Mouse (Mus musculus): ENCODE measurements around the gene Srrm2.
"Not testable (repeated sequence)": the region's sequence is repeated elsewhere in the genome, so short reads cannot be mapped to it uniquely, and the experiment has no call there.

Gene Srrm2

DNA sequence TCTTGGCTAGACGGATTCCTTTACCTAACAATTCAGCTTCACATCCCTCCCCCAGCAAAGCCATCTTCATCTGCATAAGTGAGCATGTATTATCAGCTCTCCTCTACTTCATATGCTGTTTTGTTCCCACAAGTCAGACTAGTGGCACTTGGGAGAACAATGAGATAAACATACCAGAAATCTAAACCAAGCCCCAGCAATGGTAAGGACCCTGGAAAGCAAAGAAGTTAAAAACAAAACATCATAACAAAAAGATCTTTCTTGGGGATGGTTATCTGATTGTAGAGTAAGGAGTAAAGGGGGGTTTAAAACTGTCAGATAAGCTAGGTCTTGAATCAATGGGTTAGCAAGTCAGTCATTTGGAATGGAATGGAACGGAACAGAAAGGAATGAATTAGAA lies 19.8 kb upstream of the Srrm2 start:
- DNase-seq (ENCODE audit: low read depth, low spot score) = no peak

DNA sequence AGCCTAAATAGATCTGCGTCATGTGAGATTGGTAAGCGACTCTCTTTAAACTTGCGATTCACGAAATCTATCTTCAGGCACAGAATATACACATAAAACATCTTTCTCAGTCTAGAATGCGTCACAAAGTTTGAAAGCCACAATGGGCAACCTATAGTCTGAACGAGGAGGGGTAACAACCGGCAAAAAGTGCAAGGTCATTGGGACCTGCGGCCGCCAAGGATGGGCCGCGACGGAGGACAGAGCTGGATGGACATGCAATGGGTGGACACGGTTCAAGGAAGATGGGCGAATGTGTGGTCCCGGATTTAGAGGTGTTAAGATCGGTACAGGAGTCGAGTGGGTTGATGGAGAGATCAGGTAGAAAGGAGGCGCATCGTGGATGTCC lies 19.4 kb upstream of the Srrm2 start:
- DNase-seq (ENCODE audit: low read depth, low spot score) = no peak

DNA sequence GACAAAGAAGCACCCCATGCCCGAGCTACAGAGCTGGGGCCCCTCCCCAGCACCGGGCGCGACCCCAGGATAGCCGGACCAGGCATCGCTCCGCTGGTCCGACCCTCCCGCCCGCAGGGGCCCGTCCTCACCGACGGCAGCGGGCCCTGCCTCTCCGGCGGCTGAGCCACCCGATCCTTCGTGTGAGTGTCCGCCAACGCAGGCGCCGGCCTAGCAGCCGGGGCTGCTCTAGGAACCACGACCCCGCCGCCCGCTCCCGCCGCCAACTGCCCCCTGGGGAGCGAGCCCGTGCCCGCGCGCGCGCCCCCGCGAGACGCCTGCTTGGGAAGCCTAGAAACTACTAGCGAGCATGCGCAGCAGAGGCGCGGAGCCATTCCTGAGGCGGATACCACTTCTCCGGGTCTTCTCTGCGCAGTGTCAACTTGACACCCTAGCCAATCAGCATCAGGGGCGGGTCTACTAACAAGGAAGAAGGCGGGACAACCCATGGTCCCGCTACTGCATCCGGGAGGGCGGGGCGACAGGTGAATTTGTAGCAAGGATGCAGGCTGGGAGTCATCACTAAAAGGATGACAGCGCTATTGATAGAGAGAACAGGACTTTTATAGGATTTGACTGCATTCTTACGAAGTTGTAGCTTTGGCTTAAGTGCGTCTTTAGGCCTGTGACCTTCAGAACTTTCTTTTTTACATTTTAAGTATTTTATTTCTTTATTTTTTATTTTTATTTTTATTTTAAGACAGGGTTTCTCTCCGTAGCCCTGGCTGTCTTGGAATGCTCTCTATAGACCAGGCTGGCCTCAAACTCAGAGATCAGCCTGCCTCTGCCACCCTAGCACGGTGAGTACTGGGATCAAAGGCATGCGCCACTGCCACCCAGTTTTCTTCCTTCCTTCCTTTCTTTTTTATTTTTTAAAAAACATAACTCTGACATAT lies 18.8 kb upstream of the Srrm2 start, which contains the start of gene Flywch1:
Flywch1 (minus strand) TSS at position 319 of the 935 bp plus-strand sequence.
- peak; percentile 92 for DNase-seq (ENCODE audit: low read depth, low spot score)

DNA sequence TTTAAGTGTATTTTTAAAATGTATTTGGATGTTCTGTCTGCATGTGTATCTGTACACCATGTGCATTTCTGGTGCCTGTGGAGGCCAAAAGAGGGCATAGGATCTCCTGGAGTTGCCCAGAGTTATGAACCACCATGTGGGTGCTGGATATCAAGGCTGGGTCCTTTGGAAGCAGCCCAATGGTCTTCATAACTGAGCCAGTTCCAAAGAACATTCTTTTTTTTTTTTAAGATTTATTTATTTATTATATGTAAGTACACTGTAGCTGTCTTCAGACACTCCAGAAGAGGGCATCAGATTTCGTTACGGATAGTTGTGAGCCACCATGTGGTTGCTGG lies 18.1 kb upstream of the Srrm2 start:
- not testable (repeated sequence) for DNase-seq (ENCODE audit: low read depth, low spot score)

DNA sequence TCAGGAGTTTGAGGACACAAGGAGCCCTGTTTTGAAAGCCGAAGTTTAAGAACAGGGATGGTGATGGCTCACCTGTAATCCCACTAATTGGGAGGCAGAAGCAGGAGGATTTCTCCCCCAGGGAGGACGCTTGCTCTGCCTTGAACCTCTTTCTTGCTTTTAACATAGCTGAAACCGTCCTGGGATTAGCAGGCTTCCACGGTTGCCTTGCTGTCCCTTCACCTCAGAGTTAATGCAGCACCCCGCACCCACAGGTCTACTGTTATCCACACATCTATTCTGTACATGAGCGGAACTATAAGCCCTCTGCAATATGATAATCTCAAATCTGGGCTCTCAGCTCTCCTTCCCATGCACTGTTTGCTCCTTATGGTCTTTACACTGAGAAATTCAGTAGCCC lies 16.7 kb upstream of the Srrm2 start:
- DNase-seq (ENCODE audit: low read depth, low spot score) = no peak

DNA sequence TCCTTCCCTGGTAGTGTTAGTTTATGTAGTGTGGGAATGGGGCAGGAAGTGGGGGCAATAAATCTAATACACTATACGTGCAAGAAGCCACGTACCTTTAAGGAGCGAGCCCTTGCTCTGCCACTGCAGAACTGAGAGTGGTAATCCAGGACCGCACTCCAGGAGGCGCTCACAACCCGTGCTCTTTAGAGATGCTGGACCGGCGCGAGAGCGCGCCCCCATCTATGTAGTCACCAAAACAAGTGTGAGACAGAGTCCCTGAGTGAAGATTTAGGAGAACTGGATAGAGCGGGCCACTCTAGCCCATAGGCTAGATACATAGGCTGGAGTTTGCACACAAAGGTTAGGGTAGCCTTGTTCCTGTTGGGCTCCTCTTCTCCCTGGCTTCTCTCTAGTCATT lies 16.2 kb upstream of the Srrm2 start:
- no peak for DNase-seq (ENCODE audit: low read depth, low spot score)

DNA sequence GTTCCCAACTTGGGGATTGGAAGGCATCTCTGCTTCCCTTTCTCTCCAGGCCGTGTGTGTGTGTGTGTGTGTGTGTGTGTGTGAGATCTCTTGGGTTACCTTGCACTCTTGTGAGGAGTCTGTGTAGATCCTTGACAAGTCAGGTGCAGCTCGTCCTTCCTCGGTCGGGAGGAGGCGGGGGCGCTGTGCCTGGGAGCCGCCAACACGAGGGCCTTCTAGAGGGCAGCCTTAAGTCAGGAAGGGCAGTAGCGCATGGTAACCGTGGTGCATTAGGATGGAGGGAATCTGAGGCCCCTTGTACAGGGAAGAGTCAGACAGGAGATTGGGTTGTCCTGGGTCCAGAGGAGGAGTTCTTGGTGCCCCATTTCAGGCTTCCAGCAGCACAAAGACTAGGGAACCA lies 14.1 kb upstream of the Srrm2 start:
- no peak for DNase-seq (ENCODE audit: low read depth, low spot score)

DNA sequence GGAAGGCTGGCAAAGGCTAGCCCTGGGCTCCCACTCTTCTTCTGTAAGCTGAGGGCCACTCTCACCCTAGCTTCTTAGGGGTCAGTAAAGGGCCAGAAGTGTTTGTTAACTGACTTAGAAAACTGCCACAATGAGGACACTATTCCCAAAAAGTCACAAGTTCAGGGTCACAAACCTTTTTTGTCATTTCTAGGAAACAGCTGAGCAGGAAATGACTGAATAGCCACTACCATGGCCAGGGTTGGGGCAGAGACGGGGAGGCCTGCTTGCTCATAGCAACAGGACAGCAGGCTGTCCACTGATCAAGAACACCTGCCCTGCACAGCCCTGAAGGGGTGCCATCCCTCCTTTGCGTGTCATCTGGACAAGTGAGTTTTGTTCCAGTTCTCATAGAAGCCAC lies 13.2 kb upstream of the Srrm2 start:
- no peak for DNase-seq (ENCODE audit: low read depth, low spot score)

DNA sequence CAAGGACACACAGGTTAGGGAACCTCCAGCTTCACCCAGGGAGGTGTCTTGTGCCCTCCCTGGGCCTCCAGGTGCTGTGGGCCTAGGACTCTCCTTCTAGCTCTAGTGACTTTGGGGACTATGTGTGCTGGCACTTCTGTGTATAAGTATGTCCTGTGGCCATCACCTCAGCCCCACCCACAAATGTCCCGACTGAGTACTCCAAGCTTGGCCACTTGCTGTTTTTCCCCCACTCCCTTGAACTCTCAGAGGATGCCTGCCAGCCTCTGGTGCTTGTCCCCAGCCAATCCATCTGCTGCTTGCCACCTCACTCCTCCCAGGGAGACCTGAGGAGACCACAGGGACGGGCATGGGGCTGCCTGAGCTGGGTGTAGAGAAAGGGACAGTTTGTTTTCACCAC lies 11.9 kb upstream of the Srrm2 start:
- no peak for DNase-seq (ENCODE audit: low read depth, low spot score)

DNA sequence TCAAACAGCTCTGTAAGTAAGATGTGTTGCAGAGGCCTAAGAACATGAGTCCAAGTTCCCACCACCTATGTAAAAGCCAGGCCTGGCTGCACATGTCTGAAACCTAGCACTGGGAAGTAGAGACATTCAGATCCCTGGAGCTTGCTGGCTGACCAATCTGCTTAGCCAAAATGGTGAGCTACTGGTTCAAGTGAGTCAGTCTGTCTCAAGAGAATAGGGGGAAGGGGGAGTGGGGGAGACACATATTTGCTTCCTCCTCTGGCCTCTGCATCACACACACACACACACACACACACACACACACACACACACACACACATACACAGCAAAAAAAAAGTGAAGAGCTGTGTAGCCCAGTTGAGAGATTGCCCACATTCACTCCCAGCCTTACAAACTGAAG lies 7.0 kb upstream of the Srrm2 start:
- no peak for DNase-seq (ENCODE audit: low read depth, low spot score)

DNA sequence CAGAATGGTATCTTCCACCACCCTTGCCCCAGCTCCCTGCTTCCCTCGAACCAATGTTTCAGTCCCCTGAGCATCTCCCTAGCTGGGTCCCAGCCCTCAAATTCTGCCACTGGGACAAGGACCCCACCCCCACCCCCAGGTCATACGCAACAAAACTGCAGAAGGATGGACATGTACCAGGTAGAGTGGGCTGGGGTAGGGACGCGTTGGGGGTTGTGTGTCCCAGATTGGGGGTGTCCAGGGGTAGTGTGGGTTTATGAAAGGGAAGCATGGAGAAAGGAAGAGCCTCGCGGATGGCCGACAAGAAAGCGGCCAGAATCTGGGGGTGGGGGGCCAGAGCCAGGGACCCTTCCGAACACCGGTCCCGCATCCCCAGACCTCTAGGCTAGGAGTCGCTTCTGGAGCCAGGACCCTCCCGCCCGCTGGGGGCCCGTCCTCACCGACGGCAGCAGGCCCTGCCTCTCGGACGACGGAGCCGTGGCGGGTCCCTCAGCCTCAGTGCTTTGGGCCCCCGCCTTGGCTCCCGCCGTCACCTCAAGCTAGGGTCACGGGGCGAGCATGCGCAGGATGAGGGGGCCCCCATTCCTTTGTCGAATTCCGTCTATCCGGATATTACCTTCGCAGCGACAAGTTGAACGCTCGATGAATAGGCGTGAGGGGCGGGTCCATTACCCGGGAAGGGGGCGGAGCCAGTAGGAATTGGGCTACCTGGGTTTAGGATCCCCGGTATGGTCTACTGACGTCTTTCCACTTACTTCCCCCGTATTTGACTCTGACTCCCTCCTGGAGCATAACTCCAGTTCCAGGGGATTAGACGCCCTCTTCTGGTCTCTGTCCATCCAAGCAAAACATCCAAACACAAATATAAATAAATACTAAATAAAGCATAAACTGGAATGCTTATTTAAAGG lies 4.5 kb upstream of the Srrm2 start, which contains the start of gene Flywch2:
Flywch2 (minus strand) TSS at position 521 of the 911 bp plus-strand sequence.
- DNase-seq (ENCODE audit: low read depth, low spot score) = peak; percentile 61

DNA sequence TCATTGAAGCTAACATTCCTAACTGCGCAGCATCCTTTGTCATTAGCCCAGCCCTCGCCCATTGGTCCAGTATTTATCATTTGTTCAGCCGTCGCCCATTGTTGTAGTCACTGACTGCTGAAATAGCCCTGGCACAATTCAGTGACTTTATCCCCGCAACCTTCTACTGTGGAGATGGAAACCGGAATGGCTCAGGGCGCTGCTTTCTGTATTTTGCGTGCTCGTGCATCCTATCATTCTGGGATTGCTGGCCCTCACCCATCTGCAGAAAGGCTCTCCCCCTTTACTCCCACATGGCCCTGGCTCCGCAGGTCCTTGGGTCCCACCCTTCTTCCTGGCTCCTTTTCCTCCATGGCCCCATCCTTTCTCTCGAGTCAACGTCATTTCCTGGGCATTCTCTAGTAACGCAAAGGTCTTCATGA lies 3.8 kb upstream of the Srrm2 start:
- DNase-seq (ENCODE audit: low read depth, low spot score) = no peak

DNA sequence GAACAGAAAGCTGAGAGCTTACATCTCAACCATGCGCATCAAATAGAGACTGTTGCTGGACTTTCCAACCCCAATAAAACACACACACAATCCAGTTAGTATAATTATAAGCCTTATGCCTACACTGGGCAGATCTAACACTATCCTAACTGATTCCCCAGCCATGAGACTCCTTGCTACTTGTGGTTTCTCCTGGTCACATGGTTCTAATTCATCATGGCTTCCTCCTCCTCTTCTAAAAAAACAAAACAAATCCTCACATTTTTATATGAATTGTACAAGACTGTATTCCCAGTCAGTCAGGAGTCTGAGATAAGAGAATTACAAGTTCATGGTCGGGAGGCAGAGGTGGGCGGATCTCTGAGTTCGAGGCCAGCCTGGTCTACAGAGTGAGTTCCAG lies 1.4 kb upstream of the Srrm2 start:
- DNase-seq (ENCODE audit: low read depth, low spot score) = no peak

DNA sequence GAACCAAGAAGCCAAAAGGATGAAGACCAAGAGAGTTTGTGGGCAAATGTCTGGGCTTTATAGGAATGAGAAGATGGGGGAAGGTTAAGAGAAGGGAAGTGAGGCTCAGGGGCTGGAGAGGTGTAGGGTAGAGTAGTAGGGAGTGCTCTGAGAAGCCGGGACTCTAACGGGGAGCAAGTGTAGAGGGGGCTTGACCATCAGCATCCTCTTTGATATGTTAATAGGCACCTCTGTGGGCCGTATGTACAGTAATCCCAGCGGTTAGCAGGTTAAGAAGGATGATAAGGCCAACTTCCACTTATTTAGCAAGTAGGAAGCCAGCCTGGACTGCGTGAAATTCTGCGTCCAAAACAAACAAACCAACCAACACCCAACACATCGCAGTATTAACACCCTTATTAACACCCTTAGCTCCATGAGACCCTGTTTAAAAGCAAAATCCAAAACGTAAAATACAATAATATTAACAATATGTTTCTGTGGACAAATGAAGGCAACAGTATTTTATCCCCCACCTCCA lies 523 bp upstream of the Srrm2 start:
- DNase-seq (ENCODE audit: low read depth, low spot score) = no peak

DNA sequence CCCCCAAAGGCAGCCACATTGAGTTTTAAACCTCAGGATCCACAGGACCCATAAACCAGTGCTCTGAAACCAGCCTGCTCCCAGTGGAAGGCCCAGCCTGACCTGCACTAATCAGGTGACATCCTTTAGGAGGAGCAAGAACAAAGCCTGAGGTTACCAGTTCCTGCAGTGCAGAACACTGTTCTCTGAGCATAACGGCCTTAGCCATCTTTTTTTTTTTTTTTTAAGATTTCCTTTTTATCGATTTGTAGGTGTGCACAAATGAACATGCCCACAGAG lies 686 bp downstream of the Srrm2 start:
- no peak for DNase-seq (ENCODE audit: low read depth, low spot score)

DNA sequence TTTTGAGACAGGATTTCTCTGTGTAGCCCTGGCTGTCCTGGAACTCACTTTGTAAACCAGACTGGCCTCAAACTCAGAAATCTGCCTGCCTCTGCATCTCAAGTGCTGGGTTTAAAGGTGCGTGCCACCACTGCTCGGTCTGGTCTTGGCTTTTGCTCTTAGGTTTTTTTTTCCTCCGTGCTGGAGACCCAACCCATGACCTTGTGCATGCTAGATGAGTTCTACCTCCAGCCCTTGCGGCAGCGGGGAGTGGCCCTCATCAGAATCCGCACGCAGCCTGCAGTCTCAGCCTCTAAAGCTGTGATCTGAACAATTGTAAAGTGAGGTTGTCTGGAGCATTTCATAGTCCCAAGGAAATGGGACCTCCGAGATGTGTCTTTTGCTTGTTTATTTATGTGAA lies 5.0 kb downstream of the Srrm2 start:
- no peak for DNase-seq (ENCODE audit: low read depth, low spot score)

DNA sequence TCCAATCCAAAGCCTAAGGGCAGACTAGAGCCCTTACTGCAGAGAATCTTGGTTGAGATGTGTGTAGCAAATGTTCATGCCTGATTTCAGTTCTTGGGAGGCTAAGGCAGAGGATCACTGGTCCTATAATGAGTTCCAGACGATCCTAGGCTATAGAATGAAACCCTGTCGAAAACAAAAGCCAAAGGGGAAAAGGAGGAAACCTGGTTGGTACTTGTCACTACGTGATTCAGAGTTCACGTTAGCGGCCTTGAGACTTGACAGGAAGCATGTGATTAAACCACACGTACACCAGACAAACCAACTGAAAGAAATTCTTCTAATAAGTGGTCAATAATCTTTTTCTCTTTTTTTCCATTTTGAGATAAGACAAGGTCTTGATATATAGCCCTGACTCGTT lies 7.0 kb downstream of the Srrm2 start:
- no peak for DNase-seq (ENCODE audit: low read depth, low spot score)

DNA sequence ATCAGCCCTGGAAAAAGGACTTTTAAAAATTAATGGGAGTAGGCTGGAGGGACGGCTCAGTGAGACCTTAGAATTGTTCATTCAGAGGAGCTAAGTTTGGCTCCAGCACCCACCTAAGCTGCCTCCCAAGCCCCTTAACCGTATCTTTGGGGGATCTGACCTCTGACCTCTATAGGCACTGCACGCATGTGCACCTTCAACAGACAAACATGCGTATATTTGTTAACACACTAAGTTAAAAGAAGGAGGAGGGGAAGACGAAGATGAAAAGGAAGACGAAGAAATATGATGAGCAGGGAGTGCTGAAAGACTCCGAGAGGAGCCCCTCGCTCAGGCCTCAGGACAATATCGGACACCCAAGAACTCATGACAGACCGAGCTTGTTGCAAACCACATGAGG lies 11.3 kb downstream of the Srrm2 start:
- no peak for DNase-seq (ENCODE audit: low read depth, low spot score)

DNA sequence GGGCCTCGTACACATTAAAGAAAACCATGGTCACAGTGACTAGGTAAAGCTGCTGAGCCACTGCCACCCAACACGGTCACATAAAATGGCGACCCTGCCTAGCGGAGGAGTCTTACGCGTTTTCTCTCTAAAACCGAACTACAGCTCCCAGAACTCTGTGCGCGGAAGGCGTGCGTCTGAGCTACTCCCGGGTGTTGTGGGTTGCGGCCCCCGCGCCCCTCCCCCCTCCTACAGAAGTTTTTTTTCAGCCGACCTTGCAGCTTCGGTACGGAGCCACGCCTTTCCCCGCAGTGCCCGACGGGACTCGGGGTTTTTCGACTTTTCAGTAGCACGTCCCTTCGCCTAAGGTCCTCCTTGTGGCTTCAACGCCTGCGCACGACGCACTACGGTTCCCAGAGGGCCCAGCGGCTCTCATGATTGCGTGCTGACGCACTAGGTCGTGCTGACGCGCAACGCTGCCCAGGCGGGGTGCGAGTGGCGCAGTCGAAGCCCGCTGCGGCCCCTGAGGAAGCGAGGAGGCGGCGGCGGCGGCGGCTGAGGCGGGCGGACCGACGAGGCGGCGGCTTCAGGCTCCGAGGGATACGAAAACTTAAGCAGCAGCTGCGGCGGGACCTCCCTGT lies 12.5 kb downstream of the Srrm2 start:
- DNase-seq (ENCODE audit: low read depth, low spot score) = peak; percentile 93

DNA sequence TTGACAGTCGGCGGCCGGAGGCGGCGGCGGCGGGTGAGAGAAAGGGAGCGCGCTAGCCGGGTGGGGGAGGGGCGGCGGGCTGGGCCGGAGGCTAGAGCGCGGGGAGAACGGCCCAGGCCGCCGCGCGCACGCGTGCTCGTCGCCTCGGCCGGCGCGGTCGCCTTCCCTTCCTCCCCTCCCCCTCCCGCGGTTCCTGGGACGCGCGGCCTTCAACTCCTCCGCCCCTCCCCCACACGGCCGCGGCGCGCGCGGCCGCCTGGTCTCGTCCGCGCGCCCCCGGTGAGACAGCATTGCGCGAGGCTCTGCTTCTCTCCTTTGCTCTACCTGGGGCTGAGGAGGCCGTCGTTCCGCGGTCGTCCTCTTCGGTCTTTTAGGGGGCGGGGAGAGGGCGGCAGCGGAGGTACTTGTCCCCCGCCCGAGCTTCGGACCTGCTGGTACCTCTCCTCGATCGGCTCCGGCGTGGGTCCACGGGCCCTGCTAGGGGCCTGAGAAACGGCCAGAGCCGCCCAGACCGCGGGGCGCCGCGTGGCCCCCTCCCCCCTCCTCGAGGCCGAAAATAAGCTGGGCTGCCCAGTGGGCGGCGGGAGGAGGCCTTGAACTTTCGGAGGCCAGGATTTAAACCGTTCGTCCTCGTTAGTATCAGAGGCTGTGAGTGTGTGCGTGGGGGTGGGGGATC lies 13.2 kb downstream of the Srrm2 start:
- DNase-seq (ENCODE audit: low read depth, low spot score) = peak; percentile 80

DNA sequence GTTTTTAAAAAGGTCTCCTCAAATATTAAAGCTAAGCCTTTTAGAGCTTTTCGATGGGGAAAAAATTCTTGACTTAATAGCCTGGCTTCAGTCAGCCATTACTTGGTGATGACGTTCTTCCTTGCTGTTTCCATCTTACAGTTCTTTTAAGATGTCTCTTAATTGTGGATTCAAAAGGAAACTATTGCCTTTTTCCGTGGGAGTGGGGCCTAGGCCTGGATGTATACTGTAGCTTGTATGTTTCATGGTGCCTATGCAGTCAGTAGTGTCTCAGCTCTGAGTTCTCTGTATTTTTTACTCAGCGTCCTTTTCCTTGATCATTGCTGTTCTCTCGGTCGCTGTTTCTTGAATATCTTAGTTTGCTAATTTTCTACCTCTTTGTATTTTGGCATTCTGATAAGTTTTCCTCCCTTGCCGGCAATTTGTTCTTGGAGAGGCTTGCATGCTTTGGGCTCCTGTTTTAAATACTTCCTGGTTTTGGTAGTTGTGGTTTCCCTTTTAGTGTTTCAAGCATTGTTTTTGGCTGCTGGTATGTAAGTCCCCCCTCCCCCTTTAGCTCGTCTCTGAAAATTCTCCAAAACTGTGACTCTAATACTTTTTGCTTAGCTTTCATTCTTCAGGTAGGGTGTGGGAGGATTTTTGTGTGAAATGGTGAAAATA lies 14.2 kb downstream of the Srrm2 start:
- no peak for DNase-seq (ENCODE audit: low read depth, low spot score)

All from c-Kit-negative CD71-positive TER-119-positive erythroid progenitor cells, embryonic 14.5 days (primary cell).